Mouse (Mus musculus): ENCODE measurements at regions not wholly inside any gene's neighbourhood (a gene's known extent, or its start where the extent isn't known, plus 50 kb on each side); places are given as distances from the start of the nearest gene placed in this dataset.
"Not testable (repeated sequence)": the region's sequence is repeated elsewhere in the genome, so short reads cannot be mapped to it uniquely, and the experiment has no call there.

- Histone ChIP-seq H3K36me3 (no peaks in the 10 kb centered on the region), H3K9ac (no peak overlapping the region), H3K4me1 (no peaks in the 10 kb centered on the region), H3K27me3 (no peaks in the 10 kb centered on the region), H3K4me3 (no peak overlapping the region), H3K4me2 (replicated peaks) (no peak overlapping the region), H3K9me3 (replicated peaks) (no peaks in the 10 kb centered on the region), H3K27ac (no peak overlapping the region)
- no peak for ATAC-seq (ENCODE audit: low FRiP score)
- 70% methylated on average over 3 of the region's 3 CpGs for WGBS
Measured at GRCm38 (mm10) chr5:40877756-40878155, 830.2 kb downstream of the Rab28 start.

GRCm38 (mm10) chr5:40862349-40862748 lies 845.6 kb downstream of the Rab28 start:
- not testable (repeated sequence) for ATAC-seq (ENCODE audit: low FRiP score); H3K27ac ChIP-seq; H3K4me3 ChIP-seq; H3K9me3 ChIP-seq (replicated peaks); H3K27me3 ChIP-seq; H3K4me2 ChIP-seq (replicated peaks); H3K9ac ChIP-seq; H3K36me3 ChIP-seq; H3K4me1 ChIP-seq
- 93% methylated on average over 7 of the region's 7 CpGs for WGBS

All from hindbrain, embryonic 12.5 days (tissue).